Mouse (Mus musculus) layer of hippocampus, postnatal 10 days (tissue): ENCODE results near the gene Eri3. TPM values are rescaled to one million over a fixed set of nuclear protein-coding genes. Genes with fewer than 3 reads are reported as not detected.

Experiments used
- DNase-seq, 2 experiments: peaks; one replicate each; pipeline ENCODE4 v3.0.0; 2021; ENCODE audit warnings: low spot score in 2 of 2
- total RNA-seq, 2 experiments: library from RNA; stranded (reverse); gene quantifications; 2 replicates each; pipeline ENCODE4 v1.2.3; 2021

Eri3 gene
- total RNA-seq, 2 experiments from 2014 or later: 217 to 237 TPM

- DNase-seq: no peak
These were observed 20.8 kb downstream of the Eri3 start for GRCm38 (mm10) chr4:117570964-117571363.

- DNase-seq: no peak
These were observed 27.4 kb downstream of the Eri3 start for GRCm38 (mm10) chr4:117577579-117577978.

- no peak for DNase-seq
These were observed 31.5 kb downstream of the Eri3 start for GRCm38 (mm10) chr4:117581626-117582025.

- no peak for DNase-seq
These were observed 35.8 kb downstream of the Eri3 start for GRCm38 (mm10) chr4:117585995-117586394.

- DNase-seq: peak in 1 of 2 experiments; percentile 47
These were observed 37.3 kb downstream of the Eri3 start for GRCm38 (mm10) chr4:117587447-117587846.

GRCm38 (mm10) chr4:117589081-117589660, 39.0 kb downstream of the Eri3 start:
- DNase-seq: no peak

GRCm38 (mm10) chr4:117590781-117591180, 40.6 kb downstream of the Eri3 start:
- DNase-seq: no peak

GRCm38 (mm10) chr4:117592206-117592605, 42.0 kb downstream of the Eri3 start:
- no peak for DNase-seq

- no peak for DNase-seq
These were observed 45.1 kb downstream of the Eri3 start for GRCm38 (mm10) chr4:117595293-117595692.

GRCm38 (mm10) chr4:117599986-117600565, 49.9 kb downstream of the Eri3 start:
- no peak for DNase-seq

- no peak for DNase-seq
These were observed 51.2 kb downstream of the Eri3 start for GRCm38 (mm10) chr4:117601338-117601776.

- DNase-seq: no peak
These were observed 55.2 kb downstream of the Eri3 start for GRCm38 (mm10) chr4:117605099-117605953.

GRCm38 (mm10) chr4:117605954-117606227, 55.7 kb downstream of the Eri3 start:
- no peak for DNase-seq

- no peak for DNase-seq
These were observed 56.9 kb downstream of the Eri3 start for GRCm38 (mm10) chr4:117606831-117607610.

GRCm38 (mm10) chr4:117608265-117608664, 58.1 kb downstream of the Eri3 start:
- no peak for DNase-seq

GRCm38 (mm10) chr4:117609371-117610039, 59.3 kb downstream of the Eri3 start:
- DNase-seq: no peak

GRCm38 (mm10) chr4:117611385-117611784, 61.2 kb downstream of the Eri3 start:
- no peak for DNase-seq

GRCm38 (mm10) chr4:117611814-117612213, 61.6 kb downstream of the Eri3 start:
- DNase-seq: no peak

GRCm38 (mm10) chr4:117612713-117613112, 62.5 kb downstream of the Eri3 start:
- DNase-seq: no peak

GRCm38 (mm10) chr4:117613153-117613773, 63.1 kb downstream of the Eri3 start:
- no peak for DNase-seq

GRCm38 (mm10) chr4:117616600-117616999, 66.4 kb downstream of the Eri3 start:
- no peak for DNase-seq
